Comparison of ENCODE assay signal across 8 mouse cellular contexts in the genomic region with DNA sequence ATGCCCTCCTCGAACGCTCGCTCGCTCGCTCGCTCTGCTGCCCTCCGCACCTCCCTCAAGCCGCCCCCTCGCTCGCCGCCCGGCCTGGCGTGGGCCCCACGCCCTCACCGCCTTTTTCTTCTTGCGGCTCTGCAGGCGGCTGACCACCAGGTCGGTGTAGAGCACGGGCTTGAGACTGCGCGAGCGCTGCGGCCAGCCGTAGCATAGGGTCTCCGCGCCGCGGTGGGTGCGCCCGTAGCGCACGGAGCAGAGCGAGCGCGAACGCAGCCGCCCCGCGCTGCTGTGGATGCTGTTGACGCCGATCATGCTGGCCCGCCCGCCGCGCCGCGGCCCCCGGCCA. TPM values are rescaled to one million over a fixed set of nuclear protein-coding genes. Genes with fewer than 3 reads are reported as not detected.
A peak's percentile ranks its signal among the peaks of the same experiment; 100 is the strongest.
DNase-seq lines count a peak whose midpoint lies in the region; ATAC-seq and TF ChIP-seq lines count a peak whose summit lies in the region.

No protein-coding gene starts in this region.

- peaks cover 90% of the 10 kb centered on the region for H3K27me3 ChIP-seq in heart, embryonic 14.5 days (ENCODE audit: control insufficient read depth, insufficient read depth, low read length)
- H3K27me3 ChIP-seq in limb, embryonic 14.5 days (ENCODE audit: control insufficient read depth, insufficient read depth, low read length): peaks cover 86% of the 10 kb centered on the region
- H3K27me3 ChIP-seq in stomach, embryonic 14.5 days (ENCODE audit: control insufficient read depth, insufficient read depth, low read length): 0 out of 2 replicates have a peak, but pooled peaks cover 4% of the 10 kb centered on the region

- H3K4me2 ChIP-seq in heart, embryonic 14.5 days (ENCODE audit: low read length): peak overlapping the region; percentile 81
- peak overlapping the region; percentile 70 for H3K4me2 ChIP-seq in limb, embryonic 14.5 days (replicated peaks; ENCODE audit: low read depth, low read length, severe bottlenecking)
- peak overlapping the region; percentile 70 for H3K4me2 ChIP-seq in stomach, embryonic 14.5 days (replicated peaks; ENCODE audit: low read depth, low read length)

- H3K36me3 ChIP-seq in heart, embryonic 14.5 days (ENCODE audit: control insufficient read depth, insufficient read depth, low read length): 0 out of 2 replicates have a peak, but pooled peaks cover under 1% of the 10 kb centered on the region
- no peaks in the 10 kb centered on the region for H3K36me3 ChIP-seq in limb, embryonic 14.5 days (ENCODE audit: control insufficient read depth, insufficient read depth, low read length)
- H3K36me3 ChIP-seq in stomach, embryonic 14.5 days (ENCODE audit: control insufficient read depth, insufficient read depth, low read length): no peaks in the 10 kb centered on the region; the same call in 1 of the 2 replicates

- peak overlapping the region; percentile 43 to 52 for H3K4me3 ChIP-seq in heart, embryonic 14.5 days (ENCODE audit: control insufficient read depth in 1 of 2, insufficient read depth in 1 of 2, low read depth in 1 of 2, low read length in 2 of 2)
- peak overlapping the region; percentile 43 for H3K4me3 ChIP-seq in limb, embryonic 14.5 days (replicated peaks; ENCODE audit: low read length)
- H3K4me3 ChIP-seq in stomach, embryonic 14.5 days (ENCODE audit: low read depth, low read length): peak overlapping the region; percentile 60

- TF ChIP-seq POLR2A in limb, embryonic 14.5 days (IDR thresholded peaks at IDR 0.05; ENCODE audit: borderline replicate concordance, extremely low read depth, insufficient read depth, insufficient read length): no peak

- ATAC-seq in heart, embryonic 14.5 days (ENCODE audit: insufficient number of reproducible peaks, insufficient read depth, low FRiP score, low read depth): no peak
- ATAC-seq in limb, embryonic 14.5 days (ENCODE audit: low FRiP score, low read depth): peak; percentile 34; the same call in 1 of the 2 replicates
- ATAC-seq in stomach, embryonic 14.5 days (ENCODE audit: insufficient number of reproducible peaks, insufficient read depth, low FRiP score, low read depth): 0 out of 2 replicates have a peak, but pooled peaks have one; percentile 0

- 1% methylated on average over 48 of the region's 48 CpGs for WGBS in heart, embryonic 14.5 days
- 0% methylated on average over 25 of the region's 48 CpGs for WGBS in limb, embryonic 14.5 days
- WGBS in stomach, embryonic 14.5 days: under 1% methylated on average over 47 of the region's 48 CpGs

- peaks cover 15 to 34% of the 10 kb centered on the region in 2 experiments for H3K4me1 ChIP-seq in heart, embryonic 14.5 days (ENCODE audit: control insufficient read depth in 2 of 2, insufficient read depth in 2 of 2, low read length in 2 of 2)
- H3K4me1 ChIP-seq in limb, embryonic 14.5 days (ENCODE audit: control insufficient read depth, insufficient read depth, low read length): peaks cover 7% of the 10 kb centered on the region
- peaks cover 51% of the 10 kb centered on the region for H3K4me1 ChIP-seq in stomach, embryonic 14.5 days (ENCODE audit: control insufficient read depth, insufficient read depth, low read length)

- no peak overlapping the region for H3K27ac ChIP-seq in heart, embryonic 14.5 days (replicated peaks in 1 of 2; ENCODE audit: control insufficient read depth in 1 of 2, insufficient read depth in 1 of 2, low read depth in 2 of 2, low read length in 2 of 2)
- H3K27ac ChIP-seq in limb, embryonic 14.5 days (replicated peaks; ENCODE audit: low read depth, low read length): no peak overlapping the region
- H3K27ac ChIP-seq in stomach, embryonic 14.5 days (ENCODE audit: low read length): peak overlapping the region; percentile 93

- no peaks in the 10 kb centered on the region for H3K9me3 ChIP-seq in heart, embryonic 14.5 days (ENCODE audit: control insufficient read depth, low read length)
- no peaks in the 10 kb centered on the region for H3K9me3 ChIP-seq in limb, embryonic 14.5 days (ENCODE audit: control insufficient read depth, low read length)
- H3K9me3 ChIP-seq in stomach, embryonic 14.5 days (ENCODE audit: control insufficient read depth, low read depth, low read length): no peaks in the 10 kb centered on the region

- peak; percentile 16 for DNase-seq in gastrocnemius, postnatal 10 days
- DNase-seq in gastrocnemius, postnatal 4 days (ENCODE audit: low spot score in 2 of 2): no peak
- DNase-seq in retina, postnatal 1 day: peak; percentile 45
- no peak for DNase-seq in retina, embryonic 14.5 days (ENCODE audit: low spot score)
- no peak for DNase-seq in limb, embryonic 14.5 days (ENCODE audit: low spot score)
- DNase-seq in ovary, postnatal 10 days (ENCODE audit: low spot score): no peak

- H3K9ac ChIP-seq in heart, embryonic 14.5 days (ENCODE audit: low read length): peak overlapping the region; percentile 68
- H3K9ac ChIP-seq in limb, embryonic 14.5 days (ENCODE audit: low read depth, low read length, severe bottlenecking): peak overlapping the region; percentile 43
- peak overlapping the region; percentile 68 for H3K9ac ChIP-seq in stomach, embryonic 14.5 days (replicated peaks; ENCODE audit: low read depth, low read length)

RNA-seq across cellular contexts. Expression of a gene that starts 9.4 kb away (rescaled TPM):
- 1 to 10 TPM; 2.2 to 2.6 TPM for total RNA-seq in gastrocnemius, postnatal 10 days (2021)
- total RNA-seq in gastrocnemius, postnatal 4 days (2021): 1 to 10 TPM; 2.0 to 2.9 TPM
- polyA plus RNA-seq in heart, embryonic 14.5 days (2014; fragmentation: Nextera tagmentation; extraction: Ambion mirVana): 6.0 and 7.4 TPM in 2 replicates
- 7.8 and 8.9 TPM in 2 replicates for polyA plus RNA-seq in limb, embryonic 14.5 days (2012; rRNA removed)
- 5.3 and 5.5 TPM in 2 replicates for polyA plus RNA-seq in limb, embryonic 14.5 days (2014; fragmentation: Nextera tagmentation; extraction: Ambion mirVana)
- 41.9 and 44.3 TPM in 2 replicates for polyA plus RNA-seq in stomach, embryonic 14.5 days (2014; fragmentation: Nextera tagmentation; extraction: Ambion mirVana)

RNA-seq across cellular contexts. Expression of a gene that starts 10.5 kb away (rescaled TPM):
- total RNA-seq in gastrocnemius, postnatal 10 days (2021): 1 to 10 TPM; 2.7 to 3.7 TPM
- total RNA-seq in gastrocnemius, postnatal 4 days (2021): 1 to 10 TPM; 4.4 to 5.1 TPM
- polyA plus RNA-seq in heart, embryonic 14.5 days (2014; fragmentation: Nextera tagmentation; extraction: Ambion mirVana): 10.4 and 11.8 TPM in 2 replicates
- polyA plus RNA-seq in limb, embryonic 14.5 days (2012; rRNA removed): 10.8 and 15.6 TPM in 2 replicates
- 13.5 and 15.5 TPM in 2 replicates for polyA plus RNA-seq in limb, embryonic 14.5 days (2014; fragmentation: Nextera tagmentation; extraction: Ambion mirVana)
- 13.7 and 16.1 TPM in 2 replicates for polyA plus RNA-seq in stomach, embryonic 14.5 days (2014; fragmentation: Nextera tagmentation; extraction: Ambion mirVana)

RNA-seq across cellular contexts. Expression of a gene that starts 13.4 kb away (rescaled TPM):
- total RNA-seq in gastrocnemius, postnatal 10 days (2021): 10 to 100 TPM; 10.4 to 14.3 TPM
- total RNA-seq in gastrocnemius, postnatal 4 days (2021): 10 to 100 TPM; 19.0 to 20.2 TPM
- polyA plus RNA-seq in heart, embryonic 14.5 days (2014; fragmentation: Nextera tagmentation; extraction: Ambion mirVana): 7.0 and 7.4 TPM in 2 replicates
- 22.2 and 28.4 TPM in 2 replicates for polyA plus RNA-seq in limb, embryonic 14.5 days (2012; rRNA removed)
- polyA plus RNA-seq in limb, embryonic 14.5 days (2014; fragmentation: Nextera tagmentation; extraction: Ambion mirVana): 9.7 and 13.2 TPM in 2 replicates
- polyA plus RNA-seq in stomach, embryonic 14.5 days (2014; fragmentation: Nextera tagmentation; extraction: Ambion mirVana): 8.0 and 10.1 TPM in 2 replicates

RNA-seq across cellular contexts. Expression of a gene that starts 21.0 kb away (rescaled TPM):
- 10 to 100 TPM; 88.3 TPM for total RNA-seq in gastrocnemius, postnatal 10 days (2021)
- total RNA-seq in gastrocnemius, postnatal 4 days (2021): 100 to 1,000 TPM; 106 to 120 TPM
- 125 and 128 TPM in 2 replicates for polyA plus RNA-seq in heart, embryonic 14.5 days (2014; fragmentation: Nextera tagmentation; extraction: Ambion mirVana)
- polyA plus RNA-seq in limb, embryonic 14.5 days (2012; rRNA removed): 110 and 133 TPM in 2 replicates
- 164 and 169 TPM in 2 replicates for polyA plus RNA-seq in limb, embryonic 14.5 days (2014; fragmentation: Nextera tagmentation; extraction: Ambion mirVana)
- polyA plus RNA-seq in stomach, embryonic 14.5 days (2014; fragmentation: Nextera tagmentation; extraction: Ambion mirVana): 151 and 169 TPM in 2 replicates

RNA-seq across cellular contexts. Expression of a gene that starts 23.4 kb away (rescaled TPM):
- 1 to 10 TPM; 1.2 to 1.5 TPM for total RNA-seq in gastrocnemius, postnatal 10 days (2021)
- 1 to 10 TPM; 1.7 to 2.5 TPM for total RNA-seq in gastrocnemius, postnatal 4 days (2021)
- 4.4 and 6.4 TPM in 2 replicates for polyA plus RNA-seq in heart, embryonic 14.5 days (2014; fragmentation: Nextera tagmentation; extraction: Ambion mirVana)
- polyA plus RNA-seq in limb, embryonic 14.5 days (2012; rRNA removed): 5.4 and 8.0 TPM in 2 replicates
- 3.2 and 3.5 TPM in 2 replicates for polyA plus RNA-seq in limb, embryonic 14.5 days (2014; fragmentation: Nextera tagmentation; extraction: Ambion mirVana)
- polyA plus RNA-seq in stomach, embryonic 14.5 days (2014; fragmentation: Nextera tagmentation; extraction: Ambion mirVana): 10.8 and 11.4 TPM in 2 replicates

Comparison
In these comparisons a context has a peak if more than half of its experiments do, and no peak if none do; other contexts are left out.
1. DNase-seq: peak in gastrocnemius, postnatal 10 days (single experiment) and retina, postnatal 1 day (single experiment); none in gastrocnemius, postnatal 4 days (0 of 2), retina, embryonic 14.5 days (single experiment), limb, embryonic 14.5 days (single experiment) and ovary, postnatal 10 days (single experiment).
2. Peak in every context shown above with its lines, with median percentiles within 50 percentile points of each other: H3K4me2 ChIP-seq, H3K4me3 ChIP-seq and H3K9ac ChIP-seq.